8 mouse cellular contexts compared by ENCODE assay signal in the genomic region with DNA sequence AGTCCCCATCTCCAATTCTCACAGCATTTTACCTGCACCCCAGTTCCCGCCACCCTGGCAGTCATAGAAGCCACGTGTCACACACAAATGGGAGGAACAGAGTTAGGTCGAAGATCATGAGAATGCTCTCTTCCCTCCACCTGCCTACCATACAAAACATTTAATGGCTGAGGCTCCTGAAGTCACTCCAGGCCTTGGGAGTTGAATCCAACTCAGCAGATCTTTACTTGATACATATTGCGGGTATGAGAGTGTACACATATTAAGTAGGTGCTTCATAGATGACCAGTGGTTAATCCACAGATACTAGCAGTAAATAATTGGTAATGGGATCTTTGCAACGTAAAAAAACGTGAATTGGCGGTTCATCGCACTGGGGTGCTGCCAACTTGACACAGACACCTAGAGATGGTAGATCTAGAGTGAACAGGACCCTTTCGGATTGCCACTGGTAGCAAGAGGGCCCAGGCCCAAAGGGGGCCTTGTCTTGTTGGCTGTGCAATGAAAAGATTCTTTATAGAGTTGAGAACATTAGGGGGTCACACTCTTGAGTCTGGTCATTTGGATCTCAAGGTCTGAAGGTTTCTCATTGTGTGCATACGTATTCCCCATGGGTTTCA. TPM values are rescaled to one million over a fixed set of nuclear protein-coding genes. Genes with fewer than 3 reads are reported as not detected.
A peak's percentile ranks its signal among the peaks of the same experiment; 100 is the strongest.
DNase-seq lines count a peak whose midpoint lies in the region; ATAC-seq lines count a peak whose summit lies in the region.

No protein-coding gene starts in this region.

- peak overlapping the region; percentile 93 for H3K4me2 ChIP-seq in lung, embryonic 16.5 days (ENCODE audit: low read depth, low read length)
- peak overlapping the region; percentile 89 for H3K4me2 ChIP-seq in heart, embryonic 16.5 days (ENCODE audit: low read depth, low read length)
- H3K4me2 ChIP-seq in midbrain, embryonic 11.5 days, result peak overlapping the region; percentile 65

- H3K27me3 ChIP-seq in lung, embryonic 16.5 days (ENCODE audit: control insufficient read depth, insufficient read depth, low read depth, low read length), result no peaks in the 10 kb centered on the region
- H3K27me3 ChIP-seq in heart, embryonic 16.5 days (ENCODE audit: control insufficient read depth, insufficient read depth, low read length), result no peaks in the 10 kb centered on the region
- no peaks in the 10 kb centered on the region for H3K27me3 ChIP-seq in midbrain, embryonic 11.5 days (ENCODE audit: control insufficient read depth, insufficient read depth, low read length)

- H3K4me1 ChIP-seq in lung, embryonic 16.5 days (replicated peaks; ENCODE audit: control insufficient read depth, insufficient read depth, low read length), result peaks cover 12% of the 10 kb centered on the region
- H3K4me1 ChIP-seq in heart, embryonic 16.5 days (ENCODE audit: control insufficient read depth, insufficient read depth, low read length), result peaks cover 22% of the 10 kb centered on the region
- peaks cover 13% of the 10 kb centered on the region for H3K4me1 ChIP-seq in midbrain, embryonic 11.5 days (ENCODE audit: control insufficient read depth, insufficient read depth, low read length)

- H3K9me3 ChIP-seq in lung, embryonic 16.5 days (ENCODE audit: control insufficient read depth, low read length), result no peaks in the 10 kb centered on the region
- H3K9me3 ChIP-seq in heart, embryonic 16.5 days (replicated peaks; ENCODE audit: control insufficient read depth, low read length), result no peaks in the 10 kb centered on the region
- H3K9me3 ChIP-seq in midbrain, embryonic 11.5 days (ENCODE audit: control insufficient read depth, low read length), result no peaks in the 10 kb centered on the region

- peak overlapping the region; percentile 81 for H3K4me3 ChIP-seq in lung, embryonic 16.5 days (ENCODE audit: low read length)
- peak overlapping the region; percentile 93 for H3K4me3 ChIP-seq in heart, embryonic 16.5 days (ENCODE audit: low read length)
- H3K4me3 ChIP-seq in midbrain, embryonic 11.5 days (ENCODE audit: low read depth, low read length), result peak overlapping the region; percentile 73

- 61% methylated on average over 10 of the region's 10 CpGs for WGBS in lung, embryonic 16.5 days
- WGBS in heart, embryonic 16.5 days, result 65% methylated on average over 10 of the region's 10 CpGs
- WGBS in midbrain, embryonic 11.5 days, result 69% methylated on average over 10 of the region's 10 CpGs

- H3K9ac ChIP-seq in lung, embryonic 16.5 days (ENCODE audit: low read length), result peak overlapping the region; percentile 86
- H3K9ac ChIP-seq in heart, embryonic 16.5 days (ENCODE audit: low read length), result peak overlapping the region; percentile 84
- H3K9ac ChIP-seq in midbrain, embryonic 11.5 days (ENCODE audit: low read length), result peak overlapping the region; percentile 78

- H3K27ac ChIP-seq in lung, embryonic 16.5 days (ENCODE audit: low read length), result 0 out of 2 replicates have a peak overlapping the region, but pooled peaks have one; percentile 49
- peak overlapping the region; percentile 65; the same call in 1 of the 2 replicates for H3K27ac ChIP-seq in heart, embryonic 16.5 days (ENCODE audit: low read length)
- no peak overlapping the region for H3K27ac ChIP-seq in midbrain, embryonic 11.5 days (ENCODE audit: low read depth, low read length)

- DNase-seq in lung, postnatal 10 days, result no peak
- DNase-seq in cerebellum, adult 9-11 months, result peak; percentile 42
- DNase-seq in midbrain, embryonic 11.5 days (ENCODE audit: low spot score, missing footprints), result peak; percentile 87
- DNase-seq in yolk sac, embryonic 10.5 days (ENCODE audit: low spot score), result no peak

- no peak for ATAC-seq in lung, embryonic 16.5 days (ENCODE audit: low read depth)
- ATAC-seq in heart, embryonic 16.5 days (replicated peaks; ENCODE audit: extremely low read depth, insufficient read depth, low FRiP score), result no peak
- no peak for ATAC-seq in midbrain, embryonic 11.5 days (ENCODE audit: low FRiP score)
- ATAC-seq in frontal cortex, adult (ENCODE audit: low TSS enrichment), result no peak
- ATAC-seq in megakaryocyte progenitor cell, adult 5-6 weeks (replicated peaks; ENCODE audit: poor library complexity), result no peak

- H3K36me3 ChIP-seq in lung, embryonic 16.5 days (ENCODE audit: control insufficient read depth, insufficient read depth, low read length), result no peaks in the 10 kb centered on the region
- H3K36me3 ChIP-seq in heart, embryonic 16.5 days (ENCODE audit: control insufficient read depth, insufficient read depth), result no peaks in the 10 kb centered on the region
- H3K36me3 ChIP-seq in midbrain, embryonic 11.5 days (ENCODE audit: control insufficient read depth, insufficient read depth, low read length), result no peaks in the 10 kb centered on the region

RNA-seq across cellular contexts. Expression of a gene that starts 0.6 kb away (rescaled TPM):
- 11.1 and 12.6 TPM in 2 replicates for polyA plus RNA-seq in lung, embryonic 16.5 days (2015; fragmentation: Nextera tagmentation; extraction: Ambion mirVana)
- polyA plus RNA-seq in heart, embryonic 16.5 days (2015; fragmentation: Nextera tagmentation; extraction: Ambion mirVana), result 10.3 and 12.9 TPM in 2 replicates
- polyA plus RNA-seq in midbrain, embryonic 11.5 days (2014; fragmentation: Nextera tagmentation; extraction: Ambion mirVana), result 19.6 and 19.7 TPM in 2 replicates
- 20.5 and 21.4 TPM in 2 replicates for total RNA-seq in megakaryocyte progenitor cell, adult 5-6 weeks (2015)
- total RNA-seq in megakaryocyte progenitor cell, adult 5-6 weeks (2017), result 4.8 and 5.3 TPM in 2 replicates

Comparison
In these comparisons a context has a peak if more than half of its experiments do, and no peak if none do; other contexts are left out.
1. DNase-seq: peak in cerebellum, adult 9-11 months (single experiment) and midbrain, embryonic 11.5 days (single experiment); none in lung, postnatal 10 days (single experiment) and yolk sac, embryonic 10.5 days (single experiment).
2. Peak in every context shown above with its lines, with median percentiles within 50 percentile points of each other: H3K4me2 ChIP-seq, H3K4me3 ChIP-seq and H3K9ac ChIP-seq.